Mouse (Mus musculus): ENCODE data around the gene Iqcd.
A peak's percentile ranks its signal among the peaks of the same experiment; 100 is the strongest.

Gene Iqcd

GRCm38 (mm10) chr5:120603515-120603914 lies 14.7 kb downstream of the Iqcd start:
- no peak for DNase-seq (ENCODE audit: inconsistent ontology term)

DNA sequence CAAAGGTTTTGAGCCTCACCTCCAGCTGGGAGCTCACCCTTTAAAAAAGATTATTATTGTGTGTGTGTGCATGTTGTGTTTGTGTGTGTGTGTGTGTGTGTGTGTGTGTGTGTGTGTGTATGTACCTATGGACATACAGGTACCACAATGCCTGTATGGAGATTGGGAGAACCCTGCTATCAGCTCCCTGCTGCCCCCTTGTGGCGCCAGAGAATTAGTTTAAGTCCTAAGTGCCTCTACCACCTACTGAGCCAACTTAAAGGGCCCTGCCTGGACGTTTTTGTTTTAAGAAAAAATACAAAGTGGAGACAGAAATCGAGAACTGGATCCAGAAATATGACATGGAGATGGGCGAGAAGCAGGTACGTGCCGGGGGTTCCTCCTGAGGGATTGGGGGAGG lies 16.0 kb downstream of the Iqcd start:
- DNase-seq (ENCODE audit: inconsistent ontology term), result peak; percentile 58

DNA sequence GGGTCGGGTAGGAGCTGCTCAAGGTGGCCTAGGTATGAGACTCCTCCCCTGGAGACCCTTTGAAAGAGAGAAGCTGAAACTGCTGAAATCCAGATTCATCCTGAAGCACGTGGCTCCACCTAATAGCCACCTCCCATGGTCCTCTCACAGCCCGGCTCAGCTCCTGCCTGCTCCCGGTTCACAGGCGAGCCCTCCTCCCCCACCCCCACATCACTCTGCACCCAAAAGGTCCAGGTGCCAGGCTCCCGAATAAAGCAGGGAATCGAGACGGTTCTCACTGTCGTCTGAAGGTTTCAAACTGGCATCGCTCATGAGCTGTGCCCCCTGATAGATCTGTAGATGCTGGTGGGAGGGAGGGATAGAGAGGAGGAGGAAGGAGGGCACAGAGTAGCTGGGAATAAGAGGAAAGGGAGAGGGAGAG lies 16.4 kb downstream of the Iqcd start:
- peak; percentile 54 for DNase-seq (ENCODE audit: inconsistent ontology term)

DNA sequence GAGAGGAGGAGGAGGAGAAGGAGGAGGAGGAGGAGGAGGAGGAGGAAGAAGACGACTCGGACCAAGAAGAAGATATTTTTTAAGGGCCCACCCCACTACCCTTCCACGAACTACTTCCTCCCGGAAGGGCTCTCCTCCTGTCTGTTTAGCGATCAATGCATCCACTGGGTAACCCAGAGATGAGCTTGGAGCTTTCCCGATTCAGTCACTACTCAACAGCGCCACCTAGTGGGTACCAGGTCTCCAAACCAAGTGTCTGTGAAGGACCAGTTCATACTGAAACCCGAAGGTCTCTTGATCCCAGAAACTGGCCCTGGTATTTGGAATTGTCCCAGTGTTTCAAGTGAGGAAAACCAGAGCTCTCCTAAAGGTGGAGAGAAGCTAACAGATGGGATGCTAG lies 16.9 kb downstream of the Iqcd start:
- DNase-seq (ENCODE audit: inconsistent ontology term), result peak; percentile 86

DNA sequence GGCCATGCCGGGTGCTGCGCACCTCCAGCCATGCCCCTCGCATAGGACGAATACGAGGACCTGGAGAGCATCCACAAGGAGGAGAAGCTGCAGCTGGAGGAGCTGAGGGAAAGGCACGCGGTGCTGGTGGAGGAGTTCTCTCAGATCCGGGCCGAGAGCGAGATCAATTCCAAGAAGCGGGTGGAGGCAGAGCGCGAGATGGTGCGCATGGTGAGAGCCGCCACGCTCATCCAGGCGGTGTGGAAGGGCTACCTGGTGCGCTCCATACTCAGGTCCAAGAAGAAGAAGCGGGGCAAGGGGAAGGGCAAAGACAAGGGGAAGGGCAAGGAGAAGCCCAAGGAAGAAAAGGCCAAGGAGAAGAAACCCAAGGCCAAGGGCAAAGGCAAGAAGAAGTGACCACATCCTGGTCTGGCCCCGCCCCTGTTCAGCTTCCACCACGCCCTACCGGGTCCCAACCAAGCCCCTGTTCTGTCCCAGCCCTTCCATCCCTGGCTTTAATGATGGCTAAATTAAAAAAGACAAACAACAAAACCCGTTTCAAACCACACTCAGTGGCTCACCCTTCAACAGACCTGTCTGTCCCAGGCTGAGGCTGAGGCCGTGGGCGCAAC lies 17.9 kb downstream of the Iqcd start:
- DNase-seq (ENCODE audit: inconsistent ontology term), result no peak

DNA sequence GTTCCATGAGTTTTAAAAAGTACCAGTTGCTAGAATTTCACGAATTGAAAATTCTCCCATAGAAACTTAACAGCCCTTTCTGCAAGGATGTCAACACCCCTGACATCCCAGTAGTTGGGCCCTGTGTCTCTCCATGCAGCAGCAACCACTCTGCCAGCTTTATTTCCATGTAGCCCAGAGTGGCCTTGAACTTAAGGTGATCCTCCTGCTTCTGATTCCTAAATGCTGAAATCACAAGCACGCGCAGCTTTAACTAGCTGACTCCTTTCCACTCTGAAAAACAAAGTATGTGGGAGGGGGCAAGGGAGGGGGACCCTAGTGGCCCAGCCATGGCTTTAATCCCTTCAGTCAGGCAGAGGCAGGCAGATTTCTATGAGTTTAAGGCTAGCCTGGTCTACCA lies 18.5 kb downstream of the Iqcd start:
- no peak for DNase-seq (ENCODE audit: inconsistent ontology term)

GRCm38 (mm10) chr5:120609246-120609775 lies 20.5 kb downstream of the Iqcd start:
- DNase-seq (ENCODE audit: inconsistent ontology term), result no peak

- no peak for DNase-seq (ENCODE audit: inconsistent ontology term)
Observed at GRCm38 (mm10) chr5:120610906-120611305, 22.1 kb downstream of the Iqcd start.

DNA sequence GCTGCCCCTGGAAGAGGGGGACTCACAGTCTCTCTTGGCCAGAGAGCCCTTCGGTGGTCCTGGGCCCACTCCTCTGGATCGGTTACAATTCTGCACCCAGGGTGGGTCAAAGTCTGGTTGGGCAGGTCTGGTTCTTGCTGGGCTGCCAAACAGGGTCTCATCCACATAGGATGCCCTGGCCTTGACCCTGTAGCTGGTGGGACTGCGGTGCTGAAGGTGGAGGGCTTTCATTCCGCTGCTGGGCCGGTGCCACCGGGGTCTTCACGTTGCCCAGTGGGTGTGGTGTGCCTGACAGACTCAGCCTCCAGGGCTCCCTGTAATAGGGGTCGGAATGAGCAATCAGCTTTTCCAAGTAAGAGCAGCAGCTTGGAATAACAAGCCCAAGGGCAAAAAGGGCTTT lies 22.6 kb downstream of the Iqcd start:
- no peak for DNase-seq (ENCODE audit: inconsistent ontology term)

DNA sequence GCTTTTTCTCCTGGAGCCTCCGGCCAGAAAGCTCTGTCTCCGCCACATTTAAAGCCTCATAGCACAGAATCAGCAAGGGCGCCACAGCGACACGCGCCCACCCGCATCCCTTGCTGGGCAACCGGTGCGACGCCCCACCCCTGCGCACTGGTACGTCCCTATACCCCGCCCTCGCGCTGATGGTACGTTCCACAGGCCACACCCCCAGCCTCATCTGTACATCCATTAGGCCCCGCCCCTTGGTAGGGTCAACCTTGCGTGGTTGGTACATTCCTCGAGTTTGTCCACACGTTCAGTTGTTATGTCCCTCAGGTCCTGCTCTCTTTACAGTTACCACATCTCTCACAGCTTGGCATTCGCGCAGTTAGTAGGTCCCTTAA lies 23.6 kb downstream of the Iqcd start, which contains the start of the genes Rita1 and Ddx54:
Gene Rita1 (minus strand): TSS at position 148 of the 380 bp plus-strand sequence.
Gene Ddx54 (plus strand): TSS at position 298 of the 380 bp plus-strand sequence.
- no peak for DNase-seq (ENCODE audit: inconsistent ontology term)

DNA sequence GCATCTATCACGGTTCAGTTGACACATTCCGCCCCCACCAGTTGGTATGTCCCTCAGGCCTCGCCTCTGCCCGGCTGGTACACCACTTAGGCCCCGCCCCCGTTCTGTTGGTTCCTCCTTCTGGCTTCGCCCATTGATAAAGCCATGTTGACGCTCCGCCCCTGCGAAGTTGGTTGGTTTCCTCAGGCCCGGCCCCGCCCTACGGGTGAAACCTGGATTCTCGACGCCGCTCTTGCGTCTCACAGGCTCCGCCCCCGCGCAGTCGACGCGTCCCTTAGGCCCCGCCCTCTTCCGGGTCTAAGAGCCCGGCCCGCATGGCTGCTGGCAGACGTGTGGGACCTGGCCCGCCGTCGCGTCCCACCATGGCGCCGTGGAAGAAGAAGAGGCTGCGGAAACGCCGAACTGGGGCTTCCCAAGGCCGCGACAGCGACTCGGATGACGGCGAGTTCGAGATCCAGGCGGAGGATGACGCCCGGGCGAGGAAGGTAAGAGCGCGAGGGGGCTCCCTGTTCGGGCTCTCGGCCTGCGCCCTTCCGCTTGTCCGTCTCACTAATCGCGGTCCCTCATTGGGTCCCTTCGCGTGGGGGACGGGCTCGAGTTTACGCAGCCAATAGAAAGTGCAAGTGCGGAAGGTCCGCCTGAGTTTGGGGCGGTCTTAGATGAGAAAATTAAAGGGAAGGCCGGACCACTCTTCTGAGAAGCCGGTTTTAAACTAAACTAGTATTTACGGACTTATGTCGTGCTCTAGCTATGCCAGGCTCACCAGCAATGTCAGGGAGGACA lies 24.2 kb downstream of the Iqcd start:
- DNase-seq (ENCODE audit: inconsistent ontology term), result peak; percentile 100

- no peak for DNase-seq (ENCODE audit: inconsistent ontology term)
Observed at GRCm38 (mm10) chr5:120615903-120616302, 27.1 kb downstream of the Iqcd start.

- no peak for DNase-seq (ENCODE audit: inconsistent ontology term)
Observed at GRCm38 (mm10) chr5:120618778-120619177, 30.0 kb downstream of the Iqcd start.

DNA sequence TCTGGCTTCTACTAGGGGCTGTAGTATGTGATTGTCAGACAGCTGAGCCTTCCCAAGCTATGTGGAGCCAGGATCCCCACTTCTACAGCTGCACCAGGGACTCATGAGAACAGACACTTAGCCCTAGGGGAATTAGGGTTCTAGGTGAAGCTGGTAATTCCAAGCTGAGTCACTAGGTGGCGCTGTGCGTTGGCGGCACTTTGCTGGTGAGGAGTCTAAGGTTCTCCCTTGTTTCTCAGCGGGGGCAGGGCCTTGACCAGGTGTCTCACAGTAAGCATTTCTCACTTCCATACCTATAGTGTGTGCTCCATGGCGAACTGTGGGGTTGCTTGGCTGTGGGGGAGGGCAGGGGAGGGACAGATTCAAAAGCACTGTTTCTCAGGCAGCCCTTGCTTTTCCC lies 30.4 kb downstream of the Iqcd start:
- DNase-seq (ENCODE audit: inconsistent ontology term), result no peak

- peak; percentile 77 for DNase-seq (ENCODE audit: inconsistent ontology term)
Observed at GRCm38 (mm10) chr5:120620375-120621077, 31.7 kb downstream of the Iqcd start.

DNA sequence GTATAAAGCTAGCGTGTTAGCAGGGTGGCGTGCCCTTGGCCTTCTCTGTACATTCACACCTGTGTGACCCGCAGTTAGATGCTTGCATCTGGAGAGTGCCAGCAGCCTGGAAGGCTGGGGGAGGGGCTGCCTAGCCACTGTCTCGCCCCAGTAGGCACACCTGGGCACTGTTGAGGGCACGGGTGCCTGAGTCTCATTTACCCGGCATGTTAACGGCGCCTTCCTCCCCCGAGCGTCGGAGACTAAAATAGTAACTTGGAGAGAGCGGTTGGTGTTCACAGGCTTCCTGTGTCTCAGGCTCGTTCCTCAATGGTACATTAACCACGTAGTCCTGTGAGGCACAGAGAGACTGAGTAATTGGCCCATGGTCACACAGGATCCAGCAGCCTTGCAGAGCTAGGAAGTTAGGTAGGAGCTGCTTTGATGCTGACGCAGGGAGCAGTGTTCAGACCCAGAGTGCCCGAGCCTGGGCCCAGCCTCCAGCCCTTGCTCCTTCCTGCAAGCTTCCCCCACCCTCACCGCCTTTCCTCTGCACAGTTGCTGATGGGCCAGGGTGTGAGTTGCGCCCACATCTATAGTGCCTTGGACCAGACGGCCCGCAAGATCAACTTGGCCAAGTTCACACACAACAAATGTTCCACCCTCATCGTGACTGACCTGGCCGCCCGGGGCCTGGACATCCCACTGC lies 32.4 kb downstream of the Iqcd start:
- DNase-seq (ENCODE audit: inconsistent ontology term), result no peak

- no peak for DNase-seq (ENCODE audit: inconsistent ontology term)
Observed at GRCm38 (mm10) chr5:120621846-120622197, 33.0 kb downstream of the Iqcd start.

GRCm38 (mm10) chr5:120622198-120622851 lies 33.5 kb downstream of the Iqcd start:
- DNase-seq (ENCODE audit: inconsistent ontology term), result no peak

DNA sequence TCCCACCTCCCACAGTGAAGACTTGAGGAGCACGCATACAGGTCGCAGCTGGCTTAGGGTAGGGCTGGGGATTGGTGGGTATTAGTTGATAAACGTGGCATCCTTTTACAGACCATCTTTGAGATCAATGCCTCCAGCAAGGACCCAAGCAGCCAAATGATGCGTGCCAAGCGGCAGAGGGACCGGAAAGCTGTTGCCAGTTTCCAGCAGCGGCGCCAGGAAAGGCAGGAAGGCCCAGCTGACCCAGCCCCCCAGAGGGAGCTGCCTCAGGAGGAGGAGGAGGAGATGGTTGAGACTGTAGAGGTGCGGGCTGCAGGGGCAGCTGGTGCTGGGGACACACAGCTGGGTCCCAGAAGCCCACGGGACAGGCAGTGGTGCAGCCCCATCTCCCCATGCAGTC lies 35.6 kb downstream of the Iqcd start:
- no peak for DNase-seq (ENCODE audit: inconsistent ontology term)

- peak; percentile 45 for DNase-seq (ENCODE audit: inconsistent ontology term)
Observed at GRCm38 (mm10) chr5:120626399-120626798, 37.6 kb downstream of the Iqcd start.

DNA sequence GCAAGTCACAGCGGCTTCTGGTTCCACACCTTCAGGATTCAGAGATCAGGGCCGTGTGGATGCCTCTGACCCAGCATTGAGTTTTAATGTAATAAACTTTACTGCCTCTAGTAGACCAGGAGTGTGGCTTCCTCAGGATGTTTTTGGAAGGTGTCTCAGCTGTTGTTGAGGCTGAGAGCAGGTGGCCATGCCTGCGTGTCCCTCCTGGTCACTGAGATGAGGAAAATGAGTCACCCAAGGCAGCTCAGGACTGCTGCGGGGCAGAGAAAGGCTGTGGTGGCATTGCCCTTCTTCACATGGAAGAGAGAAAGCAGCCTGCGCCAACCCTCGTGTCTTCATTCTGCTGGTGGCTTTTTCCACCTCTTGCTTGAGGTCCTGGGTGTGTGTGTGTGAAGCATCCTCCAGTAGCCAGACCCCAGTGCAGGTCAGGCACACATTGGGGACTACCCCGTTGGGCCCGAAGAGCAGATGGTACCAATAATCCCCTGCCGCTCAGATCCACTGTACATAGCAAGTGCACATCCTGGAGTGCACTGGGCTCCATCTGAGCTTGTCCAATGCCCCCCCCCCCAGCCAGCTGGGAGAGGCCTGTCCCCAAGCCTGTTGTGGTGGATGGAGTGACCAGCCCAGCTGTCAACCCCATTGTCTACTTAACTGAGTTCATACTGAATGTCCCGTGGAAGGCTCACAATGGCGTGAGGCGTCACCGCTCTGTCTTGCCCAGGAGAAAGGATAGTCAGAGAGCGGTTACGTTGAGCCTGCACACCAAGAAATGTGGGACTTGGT lies 38.9 kb downstream of the Iqcd start:
- no peak for DNase-seq (ENCODE audit: inconsistent ontology term)

All from Muller cell, postnatal 12 days (primary cell).